Mouse (Mus musculus): ENCODE results near the gene Nap1l1.

DNA sequence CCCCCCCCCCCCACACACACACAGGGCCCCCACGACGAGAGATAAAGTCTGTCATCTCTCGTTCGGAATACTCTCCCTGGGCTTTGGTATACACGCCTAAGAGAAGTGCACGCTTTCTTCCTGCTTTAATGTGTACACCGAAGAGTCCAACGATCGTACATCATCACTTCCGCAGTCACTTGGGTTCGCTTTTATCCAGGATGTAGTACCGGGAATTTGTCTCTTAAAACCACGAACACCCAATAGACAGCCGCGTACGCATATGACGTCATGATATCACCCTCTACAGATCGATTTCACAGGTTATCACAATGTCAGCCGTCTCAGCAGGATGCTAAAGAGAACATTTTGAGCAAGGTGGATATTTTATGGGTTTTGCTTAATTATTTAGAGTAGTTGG is 64.4 kb downstream of the Nap1l1 start:
- TF ChIP-seq POLR2A (IDR thresholded peaks at IDR 0.05; ENCODE audit: borderline replicate concordance, control insufficient read depth, low read depth, low read length) (no peak), CTCF (IDR thresholded peaks at IDR 0.05; ENCODE audit: control insufficient read depth, insufficient read depth, low read length) (no peak)

All from bone marrow, adult 2 months (tissue).